Comparison of ENCODE assay signal across 27 mouse cellular contexts in the genomic region with DNA sequence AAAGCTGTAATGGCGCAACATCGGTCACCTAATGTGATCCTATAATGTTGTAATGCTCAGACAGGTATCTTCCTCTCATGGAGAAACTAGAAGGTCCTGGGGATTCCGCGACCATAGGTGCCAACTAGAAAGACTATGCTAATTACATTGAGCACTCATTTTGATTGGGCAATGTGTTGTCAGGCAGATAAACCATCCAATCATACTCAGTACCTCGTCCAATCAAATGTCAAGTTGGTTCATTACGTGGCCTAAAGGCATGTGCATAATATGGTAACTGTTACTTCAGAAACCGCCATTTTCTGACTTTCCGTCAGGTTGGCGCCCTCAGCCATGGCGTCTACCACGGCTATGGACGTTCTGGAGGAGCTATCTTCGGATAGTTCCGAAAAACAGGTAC. TPM values are rescaled to one million over a fixed set of nuclear protein-coding genes. Genes with fewer than 3 reads are reported as not detected.
"Had no signal": no experiment of that assay in that cellular context is flagged by ENCODE, and none has a peak within 500 bp of the region (broad histone marks: within the 10 kb centered on the region; RNA-seq: fewer than 3 reads in every experiment).

Gene H2bfm, plus strand, starts transcription at position 295 of the 400 bp plus-strand sequence.

- H3K9me3 ChIP-seq: neural tube, embryonic 15.5 days had no signal

- H3K4me1 ChIP-seq: liver, embryonic 13.5 days; neural tube, embryonic 12.5 days; neural tube, embryonic 15.5 days had no signal

- DNase-seq: kidney, adult 11 months; kidney, adult 8-10 months; kidney, postnatal 14 days; layer of hippocampus, postnatal 36 days; liver, embryonic 13.5 days; lung, adult 2 months; lung, postnatal 14 days; lung, postnatal 4 days; midbrain, embryonic 14.5 days; right cerebral cortex, postnatal 25 days; spleen, adult 18-20 months; thymus, adult 18-20 months; thymus, postnatal 14 days had no signal

- H3K4me2 ChIP-seq: liver, embryonic 13.5 days; midbrain, embryonic 11.5 days; neural tube, embryonic 12.5 days; neural tube, embryonic 15.5 days had no signal

- H3K9ac ChIP-seq: liver, embryonic 13.5 days; neural tube, embryonic 12.5 days; neural tube, embryonic 15.5 days had no signal

- H3K36me3 ChIP-seq: liver, embryonic 13.5 days; neural tube, embryonic 12.5 days; neural tube, embryonic 15.5 days had no signal

- H3K27me3 ChIP-seq: liver, embryonic 13.5 days; neural tube, embryonic 12.5 days; neural tube, embryonic 15.5 days had no signal

- H3K4me3 ChIP-seq: layer of hippocampus, adult 2 months; left cerebral cortex, adult 2 months; liver, embryonic 13.5 days; neural tube, embryonic 12.5 days; neural tube, embryonic 15.5 days had no signal

- H3K27ac ChIP-seq: layer of hippocampus, adult 2 months; left cerebral cortex, adult 2 months; liver, embryonic 13.5 days; neural tube, embryonic 12.5 days; neural tube, embryonic 15.5 days had no signal

RNA-seq across cellular contexts. Expression of gene H2bfm, which starts in this region (rescaled TPM):
- polyA plus RNA-seq: kidney, embryonic 16.5 days; large intestine, adult 2 months; limb, embryonic 11.5 days; limb, embryonic 14.5 days; liver, adult 2 months; liver, embryonic 13.5 days; liver, embryonic 16.5 days; lung, adult 2 months; lung, embryonic 16.5 days; midbrain, embryonic 11.5 days; midbrain, embryonic 14.5 days; midbrain, postnatal 0 days; neural tube, embryonic 12.5 days; neural tube, embryonic 15.5 days; stomach, embryonic 16.5 days had no signal
